Mouse (Mus musculus) left cerebral cortex, postnatal 25 days (tissue): ENCODE data around the gene 9330159F19Rik. TPM values are rescaled to one million over a fixed set of nuclear protein-coding genes. Genes with fewer than 3 reads are reported as not detected.

Experiments used
- DNase-seq, 2 experiments: peaks; one replicate each; pipeline ENCODE4 v3.0.0; 2022; ENCODE audit warnings: low spot score in 2 of 2, mixed read lengths in 1 of 2
- intact Hi-C: fragments of 180-260 bp; cut with DNase I; formaldehyde crosslinking; loops from one replicate; pipeline ENCODE4 v1.15.1; 2025
- total RNA-seq, 2 experiments: library from RNA; stranded (reverse); gene quantifications; 2 replicates each; pipeline ENCODE4 v1.2.3; 2021

The 9330159F19Rik gene
- 10 to 100 TPM; 77.3 to 81.8 TPM for total RNA-seq

DNA sequence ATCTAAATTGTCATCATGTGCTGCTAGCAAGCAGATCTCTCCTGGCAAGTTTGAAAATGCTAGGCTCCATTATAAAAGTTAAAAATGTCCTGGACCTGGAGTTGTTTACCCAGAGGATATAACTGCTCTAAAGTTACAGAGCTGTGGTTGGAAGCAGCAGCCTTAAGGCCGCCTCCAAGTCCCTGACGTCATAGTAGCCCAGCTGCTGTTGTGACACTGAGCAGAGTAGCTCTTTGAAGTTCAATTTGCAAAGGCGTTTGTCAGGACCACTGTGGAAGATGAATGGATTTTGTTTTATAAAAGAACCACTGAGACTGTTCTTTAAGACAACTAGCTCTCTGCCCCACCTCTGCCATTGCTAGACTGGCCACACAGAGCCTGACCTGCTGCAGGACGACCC is at the start of gene 9330159F19Rik:
TSS of gene 9330159F19Rik (plus strand) at position 154 of the 400 bp plus-strand sequence.
- intact Hi-C loops = no loop called here
- DNase-seq = peak; percentile 44 to 78

DNA sequence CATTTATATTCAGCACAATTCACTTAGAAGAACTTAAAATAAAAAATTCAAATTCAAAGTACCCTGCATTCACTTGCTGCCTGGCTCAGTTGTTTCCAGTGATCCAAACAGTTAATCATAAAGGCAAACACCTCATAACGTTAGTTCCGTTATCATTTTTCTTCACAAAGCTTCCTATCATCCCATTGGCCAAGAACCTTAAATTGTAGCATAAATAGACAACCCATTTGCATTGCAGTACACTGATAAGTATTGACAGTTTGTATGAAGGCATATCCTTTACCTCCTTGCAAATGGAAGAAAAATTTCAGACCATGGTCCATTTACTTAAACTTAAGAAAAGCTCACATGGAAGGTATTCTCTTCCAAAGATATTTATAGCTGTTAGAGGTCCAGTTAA is 49.7 kb upstream of the 9330159F19Rik start:
- intact Hi-C loops = no loop called here
- DNase-seq = no peak

DNA sequence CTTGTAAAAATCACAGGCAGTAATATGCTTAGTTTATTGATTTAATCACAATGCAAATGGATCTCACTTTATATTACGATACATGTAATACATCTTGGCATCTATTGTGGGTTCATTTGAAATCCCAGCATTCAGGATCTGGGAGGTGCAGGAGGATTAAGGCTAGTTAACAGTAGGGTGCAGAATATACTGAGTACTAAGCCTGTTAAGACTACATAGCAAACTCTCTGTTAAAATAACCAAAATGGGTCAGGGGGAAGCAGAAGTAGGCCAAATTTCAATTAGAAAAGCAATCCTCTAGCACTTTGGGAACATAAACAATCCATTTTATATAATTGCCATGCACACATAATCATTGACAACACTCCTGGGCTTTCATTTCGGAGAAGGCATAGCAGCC is 37.6 kb upstream of the 9330159F19Rik start:
- intact Hi-C loops = no loop called here
- no peak for DNase-seq

DNA sequence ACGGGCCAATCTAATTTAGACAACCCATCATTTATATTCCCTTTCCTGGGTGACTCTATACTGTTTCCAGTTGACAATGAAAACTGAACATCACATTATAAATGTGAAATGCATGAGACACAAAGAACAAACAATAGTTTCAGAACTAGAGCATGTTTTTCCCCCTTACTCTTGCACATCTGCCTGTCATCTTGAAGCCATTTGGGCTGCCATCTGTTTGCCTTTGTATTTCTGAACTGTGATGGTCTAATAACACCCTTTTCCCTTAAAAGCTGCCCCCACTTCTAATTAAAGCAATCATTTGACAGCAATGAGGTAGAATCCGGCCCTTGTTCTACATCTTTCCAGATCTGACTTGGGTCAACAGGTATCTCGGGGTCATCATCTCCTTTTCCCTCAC is 35.8 kb upstream of the 9330159F19Rik start:
- DNase-seq = no peak
- intact Hi-C loops = loop anchor here (2.0 kb wide), 1 partner anchor 29 kb away; no protein-coding TSS in a partner anchor

DNA sequence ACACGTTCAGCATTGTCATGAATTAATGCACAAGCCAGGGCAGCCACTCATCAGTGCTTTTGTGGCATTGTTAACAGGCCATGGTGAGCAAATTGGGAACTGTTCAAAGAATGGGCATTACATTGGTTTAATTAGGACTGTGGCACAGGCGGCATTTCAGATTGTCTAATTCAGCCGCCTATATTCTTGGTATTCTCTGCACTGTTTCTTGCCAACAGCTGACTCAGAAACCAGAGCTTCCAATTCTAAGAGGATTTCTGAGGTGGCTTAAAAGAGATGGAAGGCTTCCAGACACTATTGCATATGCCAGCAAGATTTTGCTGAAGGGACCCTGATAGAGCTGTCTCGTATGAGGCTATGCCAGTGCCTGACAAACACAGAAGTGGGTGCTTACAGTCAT is 34.5 kb upstream of the 9330159F19Rik start:
- DNase-seq = peak in 1 of 2 experiments; percentile 82
- intact Hi-C loops = loop anchor here (2.0 kb wide), 1 partner anchor 30 kb away; no protein-coding TSS in a partner anchor

DNA sequence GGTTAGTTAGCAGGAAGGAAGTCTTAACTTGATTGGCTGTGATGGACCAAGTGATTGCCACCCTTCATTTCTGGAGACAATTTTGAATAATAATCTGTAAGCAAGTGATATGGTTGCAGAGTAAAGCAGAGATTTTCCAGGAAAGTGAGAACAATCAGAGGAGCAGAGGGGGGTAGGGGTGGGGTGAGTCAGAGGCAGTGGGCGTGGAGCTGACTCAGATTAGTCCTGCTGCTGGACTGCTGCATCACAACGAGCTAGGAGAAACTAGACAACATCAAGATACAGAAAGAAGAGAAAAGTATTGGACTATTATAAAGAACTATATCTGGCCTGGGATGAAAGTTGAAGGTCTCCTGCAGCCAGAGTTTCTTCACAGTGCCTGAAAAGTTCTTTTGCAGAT is 33.4 kb upstream of the 9330159F19Rik start:
- peak; percentile 42 to 85 for DNase-seq
- intact Hi-C loops = no loop called here

DNA sequence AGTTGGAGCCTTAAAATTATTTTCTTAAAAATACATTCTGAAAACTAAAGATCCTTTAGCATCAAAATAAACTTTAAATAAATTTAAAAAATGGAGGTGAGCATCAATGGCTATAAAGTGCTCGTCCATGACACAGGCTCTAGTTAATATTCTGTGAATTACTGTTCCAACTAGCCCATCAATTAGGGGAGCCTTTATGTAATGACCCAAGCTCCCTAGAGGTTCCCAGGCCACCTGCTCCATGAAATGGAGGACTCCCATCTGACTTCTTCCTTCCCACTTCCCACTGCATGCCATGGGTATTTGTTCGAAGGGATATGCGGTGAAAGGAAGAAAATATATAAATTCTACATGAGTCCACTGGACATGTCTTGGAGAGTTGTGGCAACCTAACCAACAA is 31.2 kb upstream of the 9330159F19Rik start:
- DNase-seq = no peak
- intact Hi-C loops = no loop called here

DNA sequence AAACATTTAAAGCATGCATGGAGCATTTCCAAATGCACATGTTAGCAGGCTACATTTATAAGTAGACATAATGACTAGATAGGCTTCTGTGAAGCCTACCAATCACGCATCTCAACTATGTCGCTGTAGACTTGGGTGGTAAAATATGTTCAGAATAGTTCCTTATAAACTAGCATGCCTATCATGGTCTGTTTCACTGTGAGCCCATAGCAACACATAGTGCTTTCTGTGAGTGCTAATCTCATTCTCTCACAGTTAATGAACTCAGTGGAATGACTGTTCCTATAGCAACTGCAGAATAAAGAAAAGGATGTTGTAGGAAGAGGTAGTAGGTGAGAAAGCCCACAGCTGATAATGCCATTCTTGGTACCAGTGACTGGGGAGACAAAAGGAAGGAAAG is 30.4 kb upstream of the 9330159F19Rik start:
- intact Hi-C loops = no loop called here
- DNase-seq = peak in 1 of 2 experiments; percentile 76

DNA sequence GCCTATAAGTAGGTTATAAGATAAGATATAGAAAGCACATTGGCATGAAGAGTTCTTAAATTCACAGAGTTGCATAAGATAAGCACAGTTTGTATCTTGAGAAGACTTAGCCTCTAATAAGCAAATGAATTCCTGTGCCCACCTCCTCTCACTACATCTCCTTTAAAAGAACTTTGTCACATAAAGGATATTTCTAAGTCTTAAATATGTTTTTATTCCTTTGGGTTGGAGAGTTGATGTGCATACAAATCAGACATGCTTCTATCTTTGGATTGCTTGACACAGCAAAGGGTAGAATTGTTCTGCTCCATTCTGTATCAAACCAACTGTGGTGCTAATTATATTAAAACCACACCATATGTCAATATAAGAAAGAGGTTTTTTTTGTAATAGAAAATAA is 17.6 kb upstream of the 9330159F19Rik start:
- intact Hi-C loops = no loop called here
- DNase-seq = peak in 1 of 2 experiments; percentile 60

DNA sequence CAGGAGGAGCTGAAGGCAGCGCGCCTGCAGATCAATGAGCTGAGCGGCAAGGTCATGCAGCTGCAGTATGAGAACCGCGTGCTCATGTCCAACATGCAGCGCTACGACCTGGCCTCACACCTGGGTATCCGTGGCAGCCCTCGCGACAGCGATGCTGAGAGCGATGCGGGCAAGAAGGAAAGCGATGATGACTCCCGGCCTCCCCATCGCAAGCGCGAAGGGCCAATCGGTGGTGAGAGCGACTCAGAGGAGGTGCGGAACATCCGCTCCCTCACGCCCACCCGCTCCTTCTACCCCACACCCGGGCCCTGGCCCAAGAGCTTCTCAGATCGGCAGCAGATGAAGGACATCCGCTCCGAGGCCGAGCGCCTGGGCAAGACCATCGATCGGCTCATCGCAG is 14.6 kb upstream of the 9330159F19Rik start:
- intact Hi-C loops = no loop called here
- no peak for DNase-seq

DNA sequence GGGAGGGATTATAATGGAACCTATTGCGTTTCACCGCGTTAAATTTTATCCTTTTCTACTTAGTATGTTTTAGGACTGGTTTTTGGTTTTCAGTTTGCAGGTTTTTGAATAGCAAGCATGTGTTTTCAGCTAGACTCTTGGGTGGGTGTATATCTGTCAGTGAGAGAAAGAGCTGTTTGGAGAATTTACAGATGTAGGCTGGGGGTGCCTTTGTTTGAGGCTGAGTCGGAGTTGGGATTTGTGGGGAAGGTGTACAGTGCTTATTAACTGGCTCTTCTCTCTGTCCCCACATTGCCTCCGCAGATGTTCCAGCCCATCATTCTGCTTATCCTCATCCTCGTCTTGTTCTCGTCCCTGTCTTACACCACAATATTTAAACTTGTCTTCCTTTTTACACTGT is 12.8 kb upstream of the 9330159F19Rik start, which contains the start of gene Gm49353:
TSS of gene Gm49353 (plus strand) at position 313 of the 400 bp plus-strand sequence.
- no peak for DNase-seq
- intact Hi-C loops = no loop called here

DNA sequence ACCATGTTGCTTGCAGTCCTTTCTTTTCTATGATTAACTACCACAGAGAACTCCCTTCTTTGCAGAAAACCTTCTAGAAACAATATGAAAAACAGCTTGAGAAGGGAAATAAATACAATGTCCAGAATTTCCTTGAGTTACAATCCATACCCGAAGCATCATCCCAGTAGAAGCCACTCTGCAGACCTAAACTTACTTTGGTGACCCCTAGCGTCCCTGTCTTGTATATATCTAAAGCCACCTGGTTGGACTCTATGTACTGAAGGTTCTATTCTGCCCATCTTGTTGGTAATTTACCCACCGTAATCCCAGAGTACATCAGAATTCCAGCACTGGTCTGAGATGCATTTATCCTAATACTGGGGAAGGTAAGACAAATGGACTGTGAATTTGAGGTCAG is 11.6 kb upstream of the 9330159F19Rik start:
- no peak for DNase-seq
- intact Hi-C loops = no loop called here

DNA sequence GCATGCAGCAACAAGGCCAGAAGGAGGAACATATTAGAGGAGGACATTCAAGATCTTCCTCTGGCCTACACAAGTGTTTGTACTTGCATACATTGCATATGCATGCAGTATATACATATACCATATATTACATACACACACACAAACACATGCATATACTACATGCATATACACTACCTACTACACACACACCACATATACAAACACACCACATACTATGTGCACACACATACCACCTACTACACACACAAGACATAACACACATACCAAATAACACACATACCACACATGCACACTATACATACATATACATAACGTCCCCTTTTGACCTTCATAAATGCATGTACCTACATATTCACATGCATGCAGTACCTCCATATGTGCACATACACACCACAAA is 10.8 kb upstream of the 9330159F19Rik start:
- DNase-seq = no peak
- intact Hi-C loops = no loop called here

DNA sequence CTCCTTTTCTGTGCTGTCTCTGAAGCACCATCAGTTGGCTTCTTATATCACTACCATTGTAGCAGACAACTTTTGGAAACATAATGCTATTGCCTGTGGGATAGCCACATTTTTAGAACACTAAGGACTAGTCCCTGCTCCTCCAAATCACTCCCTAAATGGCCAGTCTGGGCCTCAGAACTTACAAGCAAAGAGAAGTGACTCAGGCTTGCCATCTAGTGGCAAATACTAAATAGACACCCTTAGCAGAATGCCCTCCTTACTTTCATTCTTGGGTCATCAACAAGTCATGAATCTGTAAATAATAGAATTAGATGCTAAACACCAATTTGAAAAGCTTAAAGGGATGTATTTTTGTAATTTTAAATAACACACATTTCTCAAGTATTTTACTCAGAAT is 4.7 kb upstream of the 9330159F19Rik start:
- intact Hi-C loops = loop anchor here (2.0 to 5.0 kb wide), 3 partner anchors 62 to 119 kb away; no protein-coding TSS in a partner anchor
- peak; percentile 49 to 68 for DNase-seq

DNA sequence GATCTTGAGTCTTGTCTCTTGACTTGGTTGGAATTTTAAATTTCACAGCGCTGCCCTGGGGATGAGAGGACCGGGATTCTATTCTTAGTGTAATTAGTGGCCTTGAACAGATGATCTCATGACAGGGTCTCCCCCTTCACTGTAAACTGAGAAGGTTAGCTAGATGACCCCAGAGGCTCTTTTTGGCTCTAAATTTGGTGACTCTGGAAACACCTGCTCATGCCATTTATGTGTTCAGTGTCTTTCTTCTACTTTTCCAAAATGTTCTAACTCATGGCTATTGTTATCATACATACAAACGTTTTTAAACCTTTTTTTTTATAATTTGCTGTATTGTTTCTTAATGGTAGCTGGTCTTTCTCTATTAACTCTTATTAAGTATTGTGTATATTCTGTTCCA is 2.7 kb upstream of the 9330159F19Rik start:
- no peak for DNase-seq
- intact Hi-C loops = loop anchor here (5.0 kb wide), 2 partner anchors 101 to 121 kb away; no protein-coding TSS in a partner anchor

DNA sequence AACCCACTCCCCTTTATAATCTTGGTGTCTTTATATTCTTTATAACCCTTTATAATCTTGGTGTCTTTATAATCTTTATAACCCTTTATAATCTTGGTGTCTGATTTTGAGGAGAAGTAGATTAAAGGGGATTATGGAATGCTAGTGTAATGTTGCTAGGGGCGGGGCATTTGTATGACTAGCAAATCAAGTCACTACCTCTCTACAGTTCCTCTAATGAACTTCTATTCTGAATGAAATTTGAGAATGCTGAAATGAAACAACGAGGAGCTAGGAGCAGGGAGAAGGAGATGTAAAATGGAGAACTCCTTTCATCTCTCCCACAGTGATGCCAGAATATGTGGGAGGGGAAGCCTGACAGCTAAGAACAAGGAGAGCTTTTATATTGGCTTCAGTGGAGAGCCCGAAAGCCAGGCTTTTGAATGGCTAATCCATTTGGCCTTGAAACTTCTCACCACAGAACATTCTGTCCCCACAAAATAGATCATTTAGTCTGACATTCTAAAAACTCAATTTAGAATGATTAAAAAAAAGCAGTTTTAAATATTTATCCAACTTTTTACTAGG is 2.2 kb downstream of the 9330159F19Rik start:
- intact Hi-C loops = loop anchor here (1.0 kb wide), 1 partner anchor 100 kb away; the partner anchor contains the start of gene Echdc1
- peak in 1 of 2 experiments; percentile 81 for DNase-seq

DNA sequence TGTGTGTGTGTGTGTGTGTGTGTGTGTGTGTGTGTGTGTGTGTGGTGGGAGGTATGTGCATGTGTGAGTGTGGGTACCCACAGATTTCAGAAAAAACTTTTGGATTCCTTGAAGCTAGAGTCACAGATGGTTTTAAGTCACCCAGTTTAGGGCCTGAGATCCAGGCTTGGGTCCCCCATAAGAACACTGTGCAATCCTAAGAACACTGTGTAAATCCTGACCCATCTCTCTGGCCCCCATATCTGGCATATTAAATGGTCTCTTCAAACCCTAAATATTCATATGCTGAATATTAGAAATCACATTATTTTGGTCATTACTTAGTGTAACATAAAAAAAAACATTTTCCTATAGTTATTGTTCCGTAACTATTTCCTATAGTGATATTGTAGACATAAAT is 5.6 kb downstream of the 9330159F19Rik start:
- no peak for DNase-seq
- intact Hi-C loops = no loop called here

DNA sequence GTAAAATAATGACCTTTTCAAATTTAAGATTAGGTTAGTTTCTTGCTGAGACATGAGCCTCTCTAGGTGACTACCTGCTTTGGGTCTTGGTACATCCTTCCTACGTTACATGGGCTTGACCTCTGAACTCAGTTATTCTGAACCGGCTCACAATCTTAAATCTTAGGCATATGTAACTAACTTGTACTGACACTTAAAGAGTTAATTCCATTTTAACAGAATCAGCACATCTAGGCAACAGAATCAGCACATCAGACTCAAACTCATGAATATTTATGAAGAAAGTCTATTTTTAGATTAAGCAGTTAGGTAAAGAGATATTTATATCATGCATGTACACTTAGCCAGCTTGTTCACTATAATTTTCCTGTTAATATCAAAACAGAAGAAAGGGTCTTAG is 6.0 kb downstream of the 9330159F19Rik start:
- intact Hi-C loops = no loop called here
- DNase-seq = no peak

DNA sequence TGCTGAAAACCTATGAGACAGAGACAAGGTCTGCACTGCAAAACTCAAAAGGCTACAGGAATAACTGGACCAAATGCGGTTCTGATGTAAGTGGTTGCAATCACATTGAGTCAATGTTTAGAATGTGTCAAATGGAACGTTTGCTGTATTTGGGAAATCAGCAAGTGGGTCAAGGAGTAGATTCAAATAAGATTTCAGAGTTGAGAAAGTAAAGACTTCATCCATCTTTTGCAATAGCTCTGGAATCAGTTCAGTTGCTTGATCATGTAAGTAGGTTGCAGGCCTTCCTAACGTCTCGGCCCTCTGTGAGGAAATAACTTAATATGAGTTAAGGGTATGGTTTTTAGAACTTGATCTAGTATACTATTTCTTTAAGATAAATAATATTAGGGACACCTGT is 13.9 kb downstream of the 9330159F19Rik start:
- intact Hi-C loops = no loop called here
- no peak for DNase-seq

DNA sequence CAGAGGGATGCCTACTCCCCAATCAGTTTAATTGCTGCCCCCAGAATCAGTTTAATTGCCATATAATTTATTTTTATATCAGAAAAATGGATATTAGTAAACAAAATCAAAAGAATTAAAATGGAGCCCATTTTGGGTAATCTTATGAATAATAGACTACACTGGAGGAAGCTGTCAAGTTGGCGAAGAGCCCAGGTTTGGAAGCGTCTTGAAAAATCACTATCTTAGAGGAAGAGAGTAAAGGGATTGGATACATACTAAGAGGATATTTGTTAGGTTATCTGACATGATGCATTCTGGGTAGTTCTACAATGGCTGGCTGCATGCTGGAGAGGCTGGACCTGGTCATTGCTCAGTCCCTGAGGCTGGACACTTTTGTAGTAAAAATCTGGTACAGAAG is 19.8 kb downstream of the 9330159F19Rik start:
- intact Hi-C loops = no loop called here
- DNase-seq = no peak
